Mouse (Mus musculus) lung, adult 2 months (tissue): ENCODE measurements around the gene Dmap1.

ENCODE experiments used
- CTCF ChIP-seq: fragments of 200-500 bp; IDR thresholded peaks from 2 replicates; pipeline ENCODE4 v1.5.1; 2011; ENCODE audit warnings: mild to moderate bottlenecking, low read length, control low read depth; ENCODE audit not compliant: insufficient read depth
- POLR2A ChIP-seq: fragments of 200-500 bp; IDR thresholded peaks from 2 replicates; pipeline ENCODE4 v1.6.1; 2011; ENCODE audit warnings: low read depth, mild to moderate bottlenecking, control low read depth, low read length, borderline replicate concordance; ENCODE audit errors: extremely low read depth

DNA sequence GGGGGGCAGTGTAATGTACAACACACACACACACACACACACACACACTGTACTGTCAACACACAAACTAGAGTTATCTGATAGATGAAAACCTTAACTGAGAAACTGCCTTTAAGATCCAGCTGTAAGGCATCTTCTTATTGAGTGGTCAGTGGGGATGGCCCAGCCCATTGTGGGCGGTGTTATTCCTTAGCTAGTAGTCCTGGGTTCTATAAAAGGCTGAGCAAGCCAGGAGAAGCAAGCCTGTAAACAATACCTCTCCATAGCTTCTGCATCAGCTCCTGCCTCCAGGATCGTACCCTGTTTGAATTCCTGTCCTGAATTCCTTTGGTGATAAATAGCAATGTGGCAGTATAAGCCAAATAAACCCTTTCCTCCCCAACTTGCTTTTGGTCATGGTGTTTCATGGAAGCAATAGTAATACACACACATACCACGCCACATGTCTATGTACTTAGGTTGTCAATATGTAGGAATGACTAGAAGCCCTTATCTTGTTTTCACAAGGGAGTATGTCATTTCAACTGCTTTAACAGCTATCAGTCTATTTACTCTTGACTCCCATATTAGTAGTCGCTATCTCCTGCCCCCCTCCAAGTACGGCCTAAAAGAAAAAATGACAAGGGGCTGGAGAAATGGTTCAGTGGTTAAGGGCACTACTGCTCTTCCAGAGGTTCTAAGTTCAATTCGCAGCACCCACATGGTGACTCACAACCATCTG is 1.1 kb upstream of the Dmap1 start:
- TF ChIP-seq POLR2A (no peak), CTCF (no peak)
